Mouse (Mus musculus): ENCODE data around the gene Gm10100.
"Not testable (repeated sequence)": the region's sequence is repeated elsewhere in the genome, so short reads cannot be mapped to it uniquely, and the experiment has no call there.

Gm10100 gene

GRCm38 (mm10) chr10:77726186-77726585 is at the start of gene Gm10100:
Gene Gm10100 (plus strand): TSS chr10:77726486.
- no peak for DNase-seq (ENCODE audit: low read depth, low spot score)

- DNase-seq (ENCODE audit: low read depth, low spot score) = no peak
Measured at GRCm38 (mm10) chr10:77677562-77677961, 48.7 kb upstream of the Gm10100 start.

- DNase-seq (ENCODE audit: low read depth, low spot score) = no peak
Measured at GRCm38 (mm10) chr10:77682994-77683393, 43.3 kb upstream of the Gm10100 start.

- no peak for DNase-seq (ENCODE audit: low read depth, low spot score)
Measured at GRCm38 (mm10) chr10:77684181-77684580, 42.1 kb upstream of the Gm10100 start.

GRCm38 (mm10) chr10:77685895-77686664 is 40.2 kb upstream of the Gm10100 start, which contains the start of gene Tspear:
Gene Tspear (plus strand): TSS chr10:77686569.
- no peak for DNase-seq (ENCODE audit: low read depth, low spot score)

GRCm38 (mm10) chr10:77687021-77687420 is 39.3 kb upstream of the Gm10100 start:
- DNase-seq (ENCODE audit: low read depth, low spot score) = no peak

GRCm38 (mm10) chr10:77690356-77690807 is 35.9 kb upstream of the Gm10100 start, which contains the start of gene Gm19402:
Gene Gm19402 (minus strand): TSS chr10:77690757.
- DNase-seq (ENCODE audit: low read depth, low spot score) = not testable (repeated sequence)

GRCm38 (mm10) chr10:77697133-77697532 is 29.2 kb upstream of the Gm10100 start, which contains the start of gene Gm9508:
Gene Gm9508 (minus strand): TSS chr10:77697233.
- DNase-seq (ENCODE audit: low read depth, low spot score) = no peak

GRCm38 (mm10) chr10:77706326-77706725 is 20.0 kb upstream of the Gm10100 start, which contains the start of gene Gm10272:
Gene Gm10272 (plus strand): TSS chr10:77706626.
- no peak for DNase-seq (ENCODE audit: low read depth, low spot score)

- no peak for DNase-seq (ENCODE audit: low read depth, low spot score)
Measured at GRCm38 (mm10) chr10:77709831-77710230, 16.5 kb upstream of the Gm10100 start.

GRCm38 (mm10) chr10:77711157-77711556 is 15.1 kb upstream of the Gm10100 start, which contains the start of gene Gm10024:
Gene Gm10024 (plus strand): TSS chr10:77711457.
- DNase-seq (ENCODE audit: low read depth, low spot score) = not testable (repeated sequence)

- DNase-seq (ENCODE audit: low read depth, low spot score) = no peak
Measured at GRCm38 (mm10) chr10:77713734-77714133, 12.6 kb upstream of the Gm10100 start.

GRCm38 (mm10) chr10:77715507-77715906 is 10.8 kb upstream of the Gm10100 start, which contains the start of gene Gm10142:
Gene Gm10142 (plus strand): TSS chr10:77715807.
- no peak for DNase-seq (ENCODE audit: low read depth, low spot score)

GRCm38 (mm10) chr10:77720299-77720698 is 6.0 kb upstream of the Gm10100 start, which contains the start of gene Krtap12-1:
Gene Krtap12-1 (plus strand): TSS chr10:77720599.
- not testable (repeated sequence) for DNase-seq (ENCODE audit: low read depth, low spot score)

- DNase-seq (ENCODE audit: low read depth, low spot score) = no peak
Measured at GRCm38 (mm10) chr10:77724855-77725254, 1.4 kb upstream of the Gm10100 start.

GRCm38 (mm10) chr10:77728280-77728679 is 2.0 kb downstream of the Gm10100 start:
- no peak for DNase-seq (ENCODE audit: low read depth, low spot score)

GRCm38 (mm10) chr10:77729241-77729640 is 3.0 kb downstream of the Gm10100 start:
- DNase-seq (ENCODE audit: low read depth, low spot score) = no peak

GRCm38 (mm10) chr10:77735928-77736327 is 9.6 kb downstream of the Gm10100 start:
- DNase-seq (ENCODE audit: low read depth, low spot score) = no peak

GRCm38 (mm10) chr10:77738929-77739328 is 12.6 kb downstream of the Gm10100 start:
- DNase-seq (ENCODE audit: low read depth, low spot score) = no peak

GRCm38 (mm10) chr10:77741924-77742688 is 15.8 kb downstream of the Gm10100 start, which contains the start of gene Gm18596:
Gene Gm18596 (minus strand): TSS chr10:77742638.
- DNase-seq (ENCODE audit: low read depth, low spot score) = not testable (repeated sequence)

GRCm38 (mm10) chr10:77750686-77751085 is 24.4 kb downstream of the Gm10100 start:
- not testable (repeated sequence) for DNase-seq (ENCODE audit: low read depth, low spot score)

GRCm38 (mm10) chr10:77751254-77751653 is 25.0 kb downstream of the Gm10100 start, which contains the start of gene Gm9736:
Gene Gm9736 (minus strand): TSS chr10:77751354.
- not testable (repeated sequence) for DNase-seq (ENCODE audit: low read depth, low spot score)

Data from embryo, embryonic 11.5 days (tissue).